Mouse (Mus musculus) spleen, adult 2 months (tissue): ENCODE measurements around the gene Padi2. TPM values are rescaled to one million over a fixed set of nuclear protein-coding genes. Genes with fewer than 3 reads are reported as not detected.

Experiments
- DNase-seq, 2 experiments: peaks; one replicate each; pipeline versions ENCODE4 v3.0.0 to v3.0.0-alpha.2; 2012 to 2021; ENCODE audit warnings: low spot score in 2 of 2, low read depth in 1 of 2
- H3K27ac ChIP-seq: fragments of 200-500 bp; 2 replicates; pipeline ENCODE4 v1.5.1; 2012; ENCODE audit warnings: low read length, inconsistent platforms; ENCODE audit not compliant: insufficient read depth
- H3K27me3 ChIP-seq: fragments of 200-500 bp; 2 replicates; pipeline ENCODE4 v1.6.1; 2012; ENCODE audit warnings: mild to moderate bottlenecking, moderate library complexity, low read length, inconsistent platforms; ENCODE audit not compliant: control insufficient read depth, insufficient read depth
- H3K36me3 ChIP-seq: fragments of 200-500 bp; 2 replicates; pipeline ENCODE4 v1.6.1; 2012; ENCODE audit warnings: mild to moderate bottlenecking, low read length, inconsistent platforms; ENCODE audit not compliant: control insufficient read depth, insufficient read depth
- H3K4me1 ChIP-seq: fragments of 200-500 bp; 2 replicates; pipeline ENCODE4 v1.6.1; 2011; ENCODE audit warnings: inconsistent platforms; ENCODE audit not compliant: control insufficient read depth, insufficient read depth, insufficient read length
- H3K4me3 ChIP-seq: fragments of 200-500 bp; 2 replicates; pipeline ENCODE4 v1.5.1; 2011; ENCODE audit warnings: mild to moderate bottlenecking, inconsistent platforms; ENCODE audit not compliant: insufficient read depth, insufficient read length; ENCODE audit errors: extremely low read depth
- CTCF ChIP-seq: fragments of 200-500 bp; IDR thresholded peaks from 2 replicates; pipeline ENCODE4 v1.5.1; 2011; ENCODE audit warnings: mild to moderate bottlenecking, inconsistent platforms; ENCODE audit not compliant: insufficient read depth, insufficient read length, insufficient replicate concordance; ENCODE audit errors: extremely low read depth
- POLR2A ChIP-seq: fragments of 200-500 bp; IDR thresholded peaks from 2 replicates; pipeline ENCODE4 v1.6.1; 2011; ENCODE audit warnings: low read depth, low read length, inconsistent platforms
- WGBS: fragments of 180-500 bp; shearing (Covaris S2); methylation state at CpG from one replicate; pipeline ENCODE4 v1.1.7; 2018; 5-methylcytosine and 5-hydroxymethylcytosine counted together
- polyA plus RNA-seq: library from polyadenylated mRNA; depleted of rRNA; stranded (reverse); fragments of >200 nt; gene quantifications from 2 replicates; pipeline ENCODE4 v1.2.3, GENCODE M21; 2012; rRNA removed

Gene Padi2
- polyA plus RNA-seq, 1 experiment, result 10.7 TPM

DNA sequence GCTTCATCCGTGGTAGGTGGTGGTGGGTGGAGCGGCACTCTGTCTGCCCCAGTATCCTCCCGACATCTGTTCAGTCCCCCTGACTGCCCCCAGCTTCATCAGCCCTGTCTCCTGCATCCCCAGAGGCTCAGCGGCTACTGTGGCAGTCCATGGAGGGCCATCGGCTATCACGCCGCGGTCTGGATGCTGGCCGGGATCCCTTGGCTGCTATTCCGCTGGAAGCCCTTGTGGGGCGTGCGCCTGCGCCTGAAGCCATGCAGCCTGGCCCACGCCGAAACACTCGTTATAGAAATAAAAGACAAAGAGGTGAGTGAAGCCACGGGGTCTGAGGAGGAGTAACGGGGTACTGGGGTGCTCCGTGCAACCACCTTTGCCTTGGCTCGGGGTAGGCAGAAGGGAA is 86.1 kb downstream of the Padi2 start:
- DNase-seq, result no peak
- no peak overlapping the region for H3K4me3 ChIP-seq
- no peaks in the 10 kb centered on the region for H3K27me3 ChIP-seq
- 96% methylated on average over 20 of the region's 20 CpGs for WGBS
- TF ChIP-seq POLR2A (no peak), CTCF (no peak)
- no peak overlapping the region for H3K27ac ChIP-seq
- H3K36me3 ChIP-seq, result peaks cover 35% of the 10 kb centered on the region
- H3K4me1 ChIP-seq, result peaks cover 21% of the 10 kb centered on the region; the same call in 1 of the 2 replicates

DNA sequence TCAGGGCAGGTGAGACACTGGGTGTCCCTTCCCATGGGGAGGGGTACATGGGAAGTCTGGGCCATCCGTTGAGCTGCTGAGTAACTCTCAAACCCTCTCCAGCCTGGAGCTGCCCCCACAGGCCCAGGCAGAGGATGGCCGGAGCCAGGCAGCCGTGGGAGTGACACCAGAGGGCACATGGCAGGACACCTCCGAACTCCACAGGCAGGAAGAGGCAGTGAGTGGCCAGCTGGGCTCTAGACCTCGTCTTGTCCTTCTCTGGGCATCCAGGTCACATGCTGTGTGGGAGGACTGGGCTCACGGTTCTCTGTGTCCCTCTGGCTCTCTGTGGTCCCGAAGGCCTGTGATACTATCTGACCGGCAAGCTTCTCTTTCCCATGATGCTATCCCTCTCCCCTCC is 87.7 kb downstream of the Padi2 start:
- Histone ChIP-seq H3K27me3 (no peaks in the 10 kb centered on the region), H3K4me3 (no peak overlapping the region), H3K4me1 (peaks cover 11% of the 10 kb centered on the region; the same call in 1 of the 2 replicates), H3K27ac (no peak overlapping the region), H3K36me3 (peaks cover 42% of the 10 kb centered on the region)
- 86% methylated on average over 8 of the region's 8 CpGs for WGBS
- no peak for TF ChIP-seq POLR2A
- no peak for TF ChIP-seq CTCF
- DNase-seq, result no peak

DNA sequence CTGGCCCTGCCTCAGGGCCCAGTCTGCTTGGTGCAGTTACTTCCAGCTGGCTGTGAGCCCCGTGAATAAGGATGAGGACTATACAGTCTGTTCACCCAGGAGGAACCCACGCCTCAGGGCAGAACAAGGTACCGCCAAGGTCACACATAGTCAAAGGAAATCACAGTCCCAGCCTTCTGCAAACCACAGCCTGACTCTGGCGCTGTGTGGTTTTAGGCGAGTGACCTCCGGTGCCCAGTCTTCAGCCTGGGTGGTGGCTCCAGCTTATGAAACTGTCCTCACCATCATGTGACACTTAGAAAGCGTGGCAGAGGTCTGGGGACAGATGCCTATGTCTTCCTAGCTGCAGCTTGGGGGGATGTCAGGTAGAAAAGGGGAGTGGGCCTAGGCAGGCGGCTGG is 89.7 kb downstream of the Padi2 start:
- WGBS, result 78% methylated on average over 8 of the region's 8 CpGs
- Histone ChIP-seq H3K4me1 (no peaks in the 10 kb centered on the region), H3K4me3 (no peak overlapping the region), H3K36me3 (peaks cover 60% of the 10 kb centered on the region), H3K27me3 (no peaks in the 10 kb centered on the region), H3K27ac (no peak overlapping the region)
- no peak for DNase-seq
- TF ChIP-seq CTCF, result no peak
- no peak for TF ChIP-seq POLR2A

DNA sequence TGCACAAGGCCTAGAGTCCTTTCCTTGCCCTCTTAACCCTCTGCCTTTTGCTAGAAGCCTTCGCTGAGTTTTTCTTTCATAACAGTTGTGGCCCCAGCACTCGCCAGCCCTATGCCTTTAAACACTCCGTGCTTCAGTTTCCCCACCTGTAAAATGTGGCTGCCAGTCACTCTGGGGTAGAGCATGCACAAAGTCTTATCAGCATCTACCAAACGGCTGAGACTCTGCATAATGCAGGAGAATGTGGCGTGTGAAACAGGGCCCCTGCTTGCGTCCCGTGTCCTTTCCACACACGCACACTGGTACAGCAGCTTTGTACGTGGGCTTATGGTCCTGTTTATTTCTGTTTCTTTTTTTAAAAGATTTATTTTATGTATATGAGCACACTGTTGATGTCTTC is 90.7 kb downstream of the Padi2 start:
- peaks cover 68% of the 10 kb centered on the region for H3K36me3 ChIP-seq
- 88% methylated on average over 9 of the region's 9 CpGs for WGBS

More for the DNA sequence above, 90.7 kb downstream of the Padi2 start:
- DNase-seq, result no peak
- no peak for TF ChIP-seq POLR2A
- no peak for TF ChIP-seq CTCF
- no peak overlapping the region for H3K27ac ChIP-seq
- H3K27me3 ChIP-seq, result no peaks in the 10 kb centered on the region
- H3K4me3 ChIP-seq, result no peak overlapping the region
- H3K4me1 ChIP-seq, result no peaks in the 10 kb centered on the region

Other genes starting within 250 kb of the Padi2 start
- 7.9 and 12.3 TPM in 2 replicates for gene Arhgef10l, start 240.3 kb upstream of the Padi2 start, polyA plus RNA-seq
- gene Rcc2, start 205.8 kb upstream of the Padi2 start, polyA plus RNA-seq, result 86.9 and 101 TPM in 2 replicates
- 0.05 and 0.09 TPM in 2 replicates for gene Padi6, start 163.7 kb upstream of the Padi2 start, polyA plus RNA-seq
- 4.1 and 7.3 TPM in 2 replicates for gene Padi4, start 132.1 kb upstream of the Padi2 start, polyA plus RNA-seq
- gene Padi3, start 95.7 kb upstream of the Padi2 start, polyA plus RNA-seq, result 0.14 and 0.26 TPM in 2 replicates
- gene Padi1, start 60.6 kb upstream of the Padi2 start, polyA plus RNA-seq, result 0.13 TPM in 2 replicates
- 66.0 and 79.2 TPM in 2 replicates for gene Sdhb, start 54.9 kb downstream of the Padi2 start, polyA plus RNA-seq
- gene Atp13a2, start 80.5 kb downstream of the Padi2 start, polyA plus RNA-seq, result 275 and 360 TPM in 2 replicates
- gene Mfap2, start 104.1 kb downstream of the Padi2 start, polyA plus RNA-seq, result 3.1 and 4.6 TPM in 2 replicates
- 9.8 and 11.7 TPM in 2 replicates for gene Crocc, start 154.2 kb downstream of the Padi2 start, polyA plus RNA-seq
- gene Necap2, start 172.0 kb downstream of the Padi2 start, polyA plus RNA-seq, result 71.3 and 101 TPM in 2 replicates
- not detected in 2 replicates for gene Spata21, start 182.0 kb downstream of the Padi2 start, polyA plus RNA-seq
- 38.8 and 49.8 TPM in 2 replicates for gene Szrd1, start 233.4 kb downstream of the Padi2 start, polyA plus RNA-seq
- 13.1 and 13.7 TPM in 2 replicates for gene Fbxo42, start 241.6 kb downstream of the Padi2 start, polyA plus RNA-seq